ENCODE assay signal across 19 mouse cellular contexts in the genomic region with DNA sequence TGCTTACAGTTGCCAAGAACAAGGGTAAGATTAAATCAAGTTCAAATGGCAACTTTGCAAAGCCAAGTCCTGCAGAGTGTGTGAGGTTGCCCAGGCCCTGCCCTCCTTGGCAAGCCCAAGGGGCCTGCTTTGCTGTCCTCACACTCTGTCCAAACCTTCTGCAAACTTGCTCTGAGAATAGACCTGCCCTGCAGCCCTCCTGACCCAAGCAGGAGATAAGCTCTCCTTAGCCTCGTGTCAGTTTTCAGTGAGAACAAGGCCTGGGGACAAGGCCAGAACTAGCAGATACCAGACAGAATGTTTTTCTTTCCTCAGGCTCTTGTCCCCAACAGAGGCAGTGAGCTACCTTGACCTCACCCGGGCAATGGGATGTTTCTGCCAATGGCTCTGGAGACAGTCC.
DNase-seq lines count a peak whose midpoint lies in the region; ATAC-seq and TF ChIP-seq lines count a peak whose summit lies in the region.
"Had no signal": no experiment of that assay in that cellular context is flagged by ENCODE, and none has a peak within 500 bp of the region (broad histone marks: within the 10 kb centered on the region; RNA-seq: fewer than 3 reads in every experiment).

No protein-coding gene starts in this region.

- peak; percentile 55 for ATAC-seq in heart, embryonic 11.5 days (replicated peaks; ENCODE audit: insufficient number of reproducible peaks, low FRiP score, low TSS enrichment)
- ATAC-seq in liver, embryonic 11.5 days (replicated peaks; ENCODE audit: low FRiP score) = no peak
- ATAC-seq in liver, postnatal 0 days = no peak
- no peak for ATAC-seq in hindbrain, embryonic 14.5 days (ENCODE audit: low FRiP score)
- ATAC-seq: activated CD4-positive, CD25-positive, alpha-beta regulatory T cell, adult 4 months; forebrain, embryonic 14.5 days; Patski had no signal

- H3K4me2 ChIP-seq in heart, embryonic 11.5 days = no peak overlapping the region
- H3K4me2 ChIP-seq in liver, embryonic 11.5 days = no peak overlapping the region
- no peak overlapping the region for H3K4me2 ChIP-seq in liver, postnatal 0 days (ENCODE audit: low read depth, low read length)
- no peak overlapping the region for H3K4me2 ChIP-seq in hindbrain, embryonic 14.5 days (replicated peaks)

- H3K27ac ChIP-seq in heart, embryonic 11.5 days (ENCODE audit: low read depth, low read length) = no peak overlapping the region
- H3K27ac ChIP-seq in liver, embryonic 11.5 days (ENCODE audit: low read depth, low read length) = no peak overlapping the region
- no peak overlapping the region for H3K27ac ChIP-seq in liver, postnatal 0 days (ENCODE audit: low read depth)
- H3K27ac ChIP-seq in hindbrain, embryonic 14.5 days = no peak overlapping the region
- H3K27ac ChIP-seq: midbrain, embryonic 10.5 days had no signal

- H3K27me3 ChIP-seq in heart, embryonic 11.5 days (ENCODE audit: control insufficient read depth, insufficient read depth, low read length) = no peaks in the 10 kb centered on the region
- H3K27me3 ChIP-seq in liver, embryonic 11.5 days (replicated peaks; ENCODE audit: control insufficient read depth, insufficient read depth, low read length) = no peaks in the 10 kb centered on the region
- H3K27me3 ChIP-seq in liver, postnatal 0 days (ENCODE audit: insufficient read depth, low read length) = no peaks in the 10 kb centered on the region
- H3K27me3 ChIP-seq in hindbrain, embryonic 14.5 days (ENCODE audit: control insufficient read depth, insufficient read depth, low read length) = no peaks in the 10 kb centered on the region
- H3K27me3 ChIP-seq: Patski had no signal

- H3K4me3 ChIP-seq in heart, embryonic 11.5 days (ENCODE audit: low read depth, low read length) = no peak overlapping the region
- no peak overlapping the region for H3K4me3 ChIP-seq in liver, embryonic 11.5 days (ENCODE audit: low read depth, low read length)
- H3K4me3 ChIP-seq in liver, postnatal 0 days (ENCODE audit: low read depth, low read length) = no peak overlapping the region
- no peak overlapping the region for H3K4me3 ChIP-seq in hindbrain, embryonic 14.5 days (replicated peaks; ENCODE audit: low read length)
- H3K4me3 ChIP-seq: erythroblast, embryonic 14.5 days; midbrain, embryonic 10.5 days had no signal

- DNase-seq in adrenal gland, adult 8-10 months = peak; percentile 38
- DNase-seq in adrenal gland, postnatal 25 days = peak; percentile 3
- DNase-seq in heart, postnatal 14 days = peak; percentile 47 to 61
- no peak for DNase-seq in liver, embryonic 11.5 days (ENCODE audit: low spot score)
- DNase-seq in liver, postnatal 0 days = no peak
- no peak for DNase-seq in hindbrain, embryonic 14.5 days (ENCODE audit: low spot score)
- DNase-seq: cerebellum, adult 2 months; kidney, adult 18-20 months; kidney, postnatal 25 days; layer of hippocampus, adult 9-11 months; lung, postnatal 36 days; right cerebral cortex, adult 18-20 months; thymus, adult 18-20 months had no signal

- no peaks in the 10 kb centered on the region for H3K9me3 ChIP-seq in heart, embryonic 11.5 days (replicated peaks; ENCODE audit: control insufficient read depth, low read length)
- H3K9me3 ChIP-seq in liver, embryonic 11.5 days (ENCODE audit: control insufficient read depth, low read length) = no peaks in the 10 kb centered on the region
- H3K9me3 ChIP-seq in liver, postnatal 0 days (ENCODE audit: low read length) = no peaks in the 10 kb centered on the region
- no peaks in the 10 kb centered on the region for H3K9me3 ChIP-seq in hindbrain, embryonic 14.5 days (ENCODE audit: control insufficient read depth, low read length)
- H3K9me3 ChIP-seq: midbrain, embryonic 10.5 days had no signal

- H3K4me1 ChIP-seq in heart, embryonic 11.5 days (ENCODE audit: control insufficient read depth, insufficient read depth, low read length) = peaks cover 11% of the 10 kb centered on the region; the same call in 1 of the 2 replicates
- H3K4me1 ChIP-seq in liver, embryonic 11.5 days (replicated peaks; ENCODE audit: control insufficient read depth, insufficient read depth, low read length) = no peaks in the 10 kb centered on the region
- H3K4me1 ChIP-seq in liver, postnatal 0 days (ENCODE audit: insufficient read depth) = no peaks in the 10 kb centered on the region
- no peaks in the 10 kb centered on the region for H3K4me1 ChIP-seq in hindbrain, embryonic 14.5 days (replicated peaks; ENCODE audit: control insufficient read depth, insufficient read depth, low read length)
- H3K4me1 ChIP-seq: midbrain, embryonic 10.5 days had no signal

- 6% methylated on average over 2 of the region's 2 CpGs for WGBS in heart, embryonic 11.5 days (ENCODE audit: insufficient replicate concordance)
- 31% methylated on average over 2 of the region's 2 CpGs for WGBS in liver, embryonic 11.5 days
- WGBS in liver, postnatal 0 days (ENCODE audit: insufficient replicate concordance) = 35% methylated on average over 2 of the region's 2 CpGs
- 76% methylated on average over 2 of the region's 2 CpGs for WGBS in hindbrain, embryonic 14.5 days

- no peaks in the 10 kb centered on the region for H3K36me3 ChIP-seq in heart, embryonic 11.5 days (ENCODE audit: control insufficient read depth, insufficient read depth, low read length)
- H3K36me3 ChIP-seq in liver, embryonic 11.5 days (ENCODE audit: control insufficient read depth, insufficient read depth, low read length) = no peaks in the 10 kb centered on the region
- no peaks in the 10 kb centered on the region for H3K36me3 ChIP-seq in liver, postnatal 0 days (replicated peaks; ENCODE audit: insufficient read depth, low read length)
- H3K36me3 ChIP-seq in hindbrain, embryonic 14.5 days (replicated peaks; ENCODE audit: control insufficient read depth, insufficient read depth) = no peaks in the 10 kb centered on the region
- H3K36me3 ChIP-seq: midbrain, embryonic 10.5 days had no signal

- no peak for TF ChIP-seq EP300 in liver, postnatal 0 days (IDR thresholded peaks at IDR 0.05; ENCODE audit: low read depth)

- TF ChIP-seq CTCF in liver, postnatal 0 days (IDR thresholded peaks at IDR 0.05; ENCODE audit: low read depth) = no peak

- H3K9ac ChIP-seq in heart, embryonic 11.5 days (ENCODE audit: low read depth, low read length) = no peak overlapping the region
- no peak overlapping the region for H3K9ac ChIP-seq in liver, embryonic 11.5 days (ENCODE audit: low read depth, low read length)
- no peak overlapping the region for H3K9ac ChIP-seq in liver, postnatal 0 days (replicated peaks)
- no peak overlapping the region for H3K9ac ChIP-seq in hindbrain, embryonic 14.5 days

- intact Hi-C loops in heart, postnatal 14 days (cut with DNase I) = loop anchor here (5.0 kb wide), 2 partner anchors 76 to 79 kb away; no protein-coding TSS in a partner anchor

Comparison
In these comparisons a context has a peak if more than half of its experiments do, and no peak if none do; other contexts are left out.
1. DNase-seq: peak in adrenal gland, adult 8-10 months (single experiment), adrenal gland, postnatal 25 days (single experiment) and heart, postnatal 14 days (2 of 2); none in liver, embryonic 11.5 days (single experiment), liver, postnatal 0 days (single experiment) and hindbrain, embryonic 14.5 days (single experiment).